Mouse (Mus musculus) lung, embryonic 16.5 days (tissue): ENCODE results near the gene Cbln3. TPM values are rescaled to one million over a fixed set of nuclear protein-coding genes. Genes with fewer than 3 reads are reported as not detected.

Experiments
- ATAC-seq: fragments of 200-750 bp; cut with Nextera tagmentation; 2 replicates; pipeline ENCODE4 v1.8.0; 2017; ENCODE audit warnings: low read depth, mild to moderate bottlenecking, moderate library complexity
- H3K27ac ChIP-seq: fragments of 300-500 bp; sonication (generic); 2 replicates; pipeline ENCODE4 v1.5.1; 2014; ENCODE audit warnings: mild to moderate bottlenecking, control low read depth, low read length
- H3K27me3 ChIP-seq: fragments of 300-500 bp; sonication (generic); 2 replicates; pipeline ENCODE4 v1.6.1; 2014; ENCODE audit warnings: low read depth, low read length, mixed read lengths; ENCODE audit not compliant: control insufficient read depth, insufficient read depth
- H3K36me3 ChIP-seq: fragments of 300-500 bp; sonication (generic); 2 replicates; pipeline ENCODE4 v1.6.1; 2014; ENCODE audit warnings: low read length; ENCODE audit not compliant: control insufficient read depth, insufficient read depth
- H3K4me1 ChIP-seq: fragments of 300-500 bp; sonication (generic); replicated peaks from 2 replicates; pipeline ENCODE4 v1.6.1; 2014; ENCODE audit warnings: low read length, mixed read lengths; ENCODE audit not compliant: control insufficient read depth, insufficient read depth
- H3K4me2 ChIP-seq: fragments of 300-500 bp; sonication (generic); 2 replicates; pipeline ENCODE4 v1.6.1; 2014; ENCODE audit warnings: low read depth, low read length, control low read depth
- H3K4me3 ChIP-seq: fragments of 300-500 bp; sonication (generic); 2 replicates; pipeline ENCODE4 v1.5.1; 2014; ENCODE audit warnings: mild to moderate bottlenecking, low read length, control low read depth
- H3K9ac ChIP-seq: fragments of 300-500 bp; sonication (generic); 2 replicates; pipeline ENCODE4 v1.6.1; 2014; ENCODE audit warnings: low read length, control low read depth
- H3K9me3 ChIP-seq: fragments of 300-500 bp; sonication (generic); 2 replicates; pipeline ENCODE4 v1.6.1; 2016; ENCODE audit warnings: low read length; ENCODE audit not compliant: control insufficient read depth
- WGBS: fragments of 180-500 bp; shearing (Covaris S2); extraction: QIAGEN DNeasy Blood & Tissue Kit; methylation state at CpG from one replicate; pipeline ENCODE4 v1.1.7; 2014; 5-methylcytosine and 5-hydroxymethylcytosine counted together
- polyA plus RNA-seq: library from polyadenylated mRNA; unstranded; fragments of >200 nt; fragmentation: Nextera tagmentation; extraction: Ambion mirVana; gene quantifications from 2 replicates; pipeline ENCODE4 v1.2.1, GENCODE M21; 2015

Cbln3 gene
- polyA plus RNA-seq, 1 experiment from 2014 or later, result 1.2 TPM

DNA sequence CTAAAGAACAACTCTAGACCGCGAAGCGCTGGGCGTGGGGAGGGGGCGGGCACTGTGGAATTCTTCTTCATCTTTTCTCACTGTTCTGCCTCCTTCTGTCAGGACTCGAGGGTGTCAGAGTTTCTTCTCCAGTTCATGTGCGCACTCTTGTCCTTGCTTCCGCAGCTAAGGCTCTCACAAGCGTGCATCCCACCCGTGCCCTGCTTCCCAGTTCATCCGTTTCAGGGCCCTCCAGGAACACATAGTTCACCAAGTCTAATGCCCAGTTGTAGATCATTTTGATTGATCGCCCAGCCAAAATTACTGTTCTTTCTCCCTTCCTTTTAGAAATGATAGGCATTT lies 16.2 kb upstream of the Cbln3 start:
- Histone ChIP-seq H3K4me2 (peak overlapping the region; percentile 95), H3K9ac (peak overlapping the region; percentile 82), H3K4me3 (peak overlapping the region; percentile 60), H3K9me3 (no peaks in the 10 kb centered on the region), H3K27ac (peak overlapping the region; percentile 69), H3K36me3 (peaks cover 22% of the 10 kb centered on the region), H3K27me3 (no peaks in the 10 kb centered on the region), H3K4me1 (peaks cover 9% of the 10 kb centered on the region; the same call in 1 of the 2 replicates)
- WGBS, result 5% methylated on average over 12 of the region's 12 CpGs
- peak; percentile 16 for ATAC-seq

- H3K36me3 ChIP-seq, result peaks cover 26% of the 10 kb centered on the region
- H3K4me3 ChIP-seq, result peak within 1 kb of the TSS; percentile 60
- peak; percentile 92 for ATAC-seq
- H3K27me3 ChIP-seq, result no peaks in the 10 kb centered on the region
- peaks cover 9% of the 10 kb centered on the region; the same call in 1 of the 2 replicates for H3K4me1 ChIP-seq
- H3K4me2 ChIP-seq, result peak within 1 kb of the TSS; percentile 95
- peak within 1 kb of the TSS; percentile 82 for H3K9ac ChIP-seq
- 1% methylated on average over 39 of the region's 39 CpGs for WGBS
- peak within 1 kb of the TSS; percentile 69 for H3K27ac ChIP-seq
- no peaks in the 10 kb centered on the region for H3K9me3 ChIP-seq
These were observed 15.7 kb upstream of the Cbln3 start, which contains the start of gene Sdr39u1 for GRCm38 (mm10) chr14:55899701-55900413. Gene Sdr39u1 (minus strand): TSS chr14:55900293.

DNA sequence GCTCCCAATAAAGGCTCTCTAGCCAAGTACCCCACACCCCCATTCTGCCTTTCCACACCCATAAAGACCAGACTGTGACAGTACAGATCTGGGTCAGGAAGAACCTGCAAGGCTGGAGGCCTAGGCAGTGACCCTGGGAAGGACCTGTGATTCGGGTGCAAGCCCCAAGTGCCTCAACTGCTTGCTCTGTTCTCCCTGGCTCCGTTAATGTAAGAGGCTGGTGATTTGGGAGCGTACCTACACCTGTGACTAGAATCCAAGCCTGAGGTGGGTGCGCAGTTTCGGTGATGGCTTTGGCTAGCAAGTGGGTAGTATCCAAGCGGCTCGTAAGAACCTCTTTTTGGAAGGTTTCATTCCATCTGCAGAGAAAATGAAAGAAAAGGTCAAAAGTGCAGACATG lies 14.8 kb upstream of the Cbln3 start:
- no peak overlapping the region for H3K9ac ChIP-seq
- no peak overlapping the region for H3K4me3 ChIP-seq
- peaks cover 9% of the 10 kb centered on the region; the same call in 1 of the 2 replicates for H3K4me1 ChIP-seq
- ATAC-seq, result no peak
- no peaks in the 10 kb centered on the region for H3K9me3 ChIP-seq
- H3K27me3 ChIP-seq, result no peaks in the 10 kb centered on the region
- H3K36me3 ChIP-seq, result peaks cover 31% of the 10 kb centered on the region
- H3K27ac ChIP-seq, result no peak overlapping the region
- 84% methylated on average over 7 of the region's 7 CpGs for WGBS
- peak overlapping the region; percentile 95 for H3K4me2 ChIP-seq

DNA sequence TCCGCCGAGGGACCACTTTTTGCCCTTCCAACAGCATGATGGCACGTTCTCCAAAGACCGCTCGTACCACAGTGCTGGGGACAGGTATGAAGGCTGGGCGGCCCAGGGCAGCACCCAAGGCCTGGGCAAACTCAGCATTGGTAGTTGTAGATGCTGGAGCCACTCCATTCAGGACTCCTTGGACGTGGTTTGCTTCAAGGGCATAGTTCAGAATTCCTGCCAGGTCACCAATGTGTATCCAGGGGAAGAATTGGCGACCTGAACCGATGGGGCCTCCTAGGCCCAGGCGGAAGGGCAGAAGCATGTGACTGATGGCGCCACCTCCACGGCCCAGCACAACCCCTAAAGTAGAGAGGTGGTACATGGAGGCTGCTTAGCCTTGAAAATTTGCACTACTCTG lies 13.5 kb upstream of the Cbln3 start:
- Histone ChIP-seq H3K9ac (no peak overlapping the region), H3K4me2 (no peak overlapping the region), H3K27me3 (no peaks in the 10 kb centered on the region), H3K9me3 (no peaks in the 10 kb centered on the region), H3K4me3 (no peak overlapping the region), H3K4me1 (peaks cover 9% of the 10 kb centered on the region; the same call in 1 of the 2 replicates), H3K27ac (no peak overlapping the region), H3K36me3 (peaks cover 38% of the 10 kb centered on the region)
- 90% methylated on average over 12 of the region's 12 CpGs for WGBS
- ATAC-seq, result no peak

GRCm38 (mm10) chr14:55886571-55887382 lies 2.6 kb upstream of the Cbln3 start:
- WGBS, result 68% methylated on average over 24 of the region's 24 CpGs
- H3K9me3 ChIP-seq, result no peaks in the 10 kb centered on the region
- no peak overlapping the region for H3K4me3 ChIP-seq
- H3K9ac ChIP-seq, result peak overlapping the region; percentile 38; the same call in 1 of the 2 replicates
- H3K27me3 ChIP-seq, result no peaks in the 10 kb centered on the region
- no peak for ATAC-seq
- H3K4me1 ChIP-seq, result peaks cover 18% of the 10 kb centered on the region
- peak overlapping the region; percentile 77 for H3K4me2 ChIP-seq
- H3K27ac ChIP-seq, result no peak overlapping the region
- H3K36me3 ChIP-seq, result peaks cover 35% of the 10 kb centered on the region

DNA sequence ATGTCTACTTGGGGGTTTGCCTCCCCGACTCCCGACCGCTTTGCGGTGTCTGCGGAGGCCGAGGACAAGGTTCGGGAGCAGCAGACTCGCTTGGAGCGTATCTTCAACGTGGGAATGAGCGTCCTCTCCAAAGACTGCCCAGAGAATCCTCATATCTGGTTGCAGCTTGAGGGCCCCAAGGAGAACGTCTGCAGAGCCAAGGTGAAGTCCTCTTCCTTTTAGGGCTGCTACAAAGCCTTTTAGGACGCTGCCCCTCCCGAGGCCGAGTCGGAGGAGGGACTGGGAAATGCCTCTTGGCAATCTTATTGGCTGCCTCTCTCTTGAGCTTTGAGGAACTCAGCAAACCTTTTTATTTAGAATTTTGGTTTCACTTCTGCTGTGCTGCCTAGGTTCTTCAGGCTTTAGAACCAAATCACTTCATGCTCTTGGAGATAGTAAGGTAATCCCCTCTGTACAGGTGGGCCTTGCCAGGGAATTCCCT lies 1.6 kb upstream of the Cbln3 start:
- H3K27ac ChIP-seq, result peak overlapping the region; percentile 99
- no peak for ATAC-seq
- WGBS, result 2% methylated on average over 16 of the region's 16 CpGs
- no peaks in the 10 kb centered on the region for H3K9me3 ChIP-seq
- H3K9ac ChIP-seq, result peak overlapping the region; percentile 95
- peak overlapping the region; percentile 77 for H3K4me2 ChIP-seq
- H3K4me1 ChIP-seq, result peaks cover 18% of the 10 kb centered on the region
- H3K4me3 ChIP-seq, result peak overlapping the region; percentile 82
- H3K27me3 ChIP-seq, result no peaks in the 10 kb centered on the region
- H3K36me3 ChIP-seq, result peaks cover 32% of the 10 kb centered on the region

DNA sequence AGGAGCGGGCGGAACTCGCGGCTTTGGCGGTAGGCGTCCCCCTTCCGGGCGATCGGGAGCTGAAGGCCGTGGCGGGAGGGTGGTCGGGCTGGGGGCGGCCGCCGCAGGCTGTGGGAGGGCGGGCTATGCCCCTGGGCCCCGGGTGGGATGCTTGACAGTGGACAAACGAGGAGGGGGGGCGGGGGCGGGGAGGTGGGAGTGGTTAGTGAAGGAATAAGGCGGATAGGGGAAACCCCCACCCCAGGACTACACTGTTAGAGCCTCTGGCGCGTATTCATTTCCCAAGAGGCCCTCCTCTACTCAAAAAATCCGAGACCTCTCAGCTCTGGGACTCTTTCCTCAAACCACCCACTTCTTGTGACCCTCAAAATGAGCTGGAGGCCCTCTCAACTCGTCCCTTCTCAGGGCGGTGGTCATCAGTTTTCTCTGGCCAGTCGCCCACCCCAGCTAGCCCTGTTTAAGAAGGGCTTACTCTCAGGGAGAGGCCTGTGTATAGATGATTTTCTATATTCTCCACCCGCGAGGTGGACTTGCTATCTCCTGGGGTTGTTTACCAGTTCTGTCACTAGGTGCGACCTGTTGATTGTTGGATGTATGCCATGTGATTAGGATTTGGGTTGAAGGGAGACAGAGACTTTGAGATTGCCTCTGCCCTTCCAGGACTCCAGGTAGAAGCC lies 1.1 kb upstream of the Cbln3 start:
- peak; percentile 65 for ATAC-seq
- H3K27ac ChIP-seq, result peak overlapping the region; percentile 99
- H3K4me3 ChIP-seq, result peak overlapping the region; percentile 82
- peaks cover 28% of the 10 kb centered on the region for H3K36me3 ChIP-seq
- WGBS, result under 1% methylated on average over 22 of the region's 30 CpGs
- H3K27me3 ChIP-seq, result no peaks in the 10 kb centered on the region
- H3K9me3 ChIP-seq, result no peaks in the 10 kb centered on the region
- peaks cover 18% of the 10 kb centered on the region for H3K4me1 ChIP-seq
- peak overlapping the region; percentile 95 for H3K9ac ChIP-seq
- peak overlapping the region; percentile 77 for H3K4me2 ChIP-seq

- Histone ChIP-seq H3K4me2 (peak within 1 kb of the TSS; percentile 77), H3K27me3 (no peaks in the 10 kb centered on the region), H3K4me1 (peaks cover 18% of the 10 kb centered on the region), H3K9ac (peak within 1 kb of the TSS; percentile 95), H3K4me3 (peak within 1 kb of the TSS; percentile 82), H3K36me3 (peaks cover 24% of the 10 kb centered on the region), H3K9me3 (no peaks in the 10 kb centered on the region), H3K27ac (peak within 1 kb of the TSS; percentile 99)
- ATAC-seq, result peak; percentile 97
- under 1% methylated on average over 27 of the region's 30 CpGs for WGBS
These were observed 521 bp upstream of the Cbln3 start, which contains the start of gene Khnyn for GRCm38 (mm10) chr14:55884713-55885113. Gene Khnyn (plus strand): TSS chr14:55884947.
